In the genomic region with DNA sequence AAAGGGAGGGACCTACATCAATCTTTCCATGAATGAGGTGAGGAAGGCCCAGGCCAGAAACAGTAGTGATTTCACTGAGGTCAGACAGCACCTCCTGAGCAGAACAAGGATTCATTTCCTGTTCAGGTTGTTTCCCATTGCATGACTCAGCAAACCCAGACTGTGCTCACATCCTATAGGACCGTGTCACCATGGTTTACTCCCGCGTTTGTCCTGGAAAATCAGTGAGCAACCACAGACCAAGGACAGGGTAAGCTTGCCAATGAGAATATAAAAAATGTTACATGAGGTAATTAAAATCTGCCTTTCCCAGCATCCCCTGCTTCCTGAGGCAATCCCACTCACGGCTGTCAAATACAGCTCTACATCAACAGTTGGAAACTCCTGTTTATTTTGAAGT, we compare ENCODE assay signal across 11 mouse cellular contexts.
DNase-seq lines count a peak whose midpoint lies in the region; ATAC-seq and TF ChIP-seq lines count a peak whose summit lies in the region.
"Had no signal": no experiment of that assay in that cellular context is flagged by ENCODE, and none has a peak within 500 bp of the region (broad histone marks: within the 10 kb centered on the region; RNA-seq: fewer than 3 reads in every experiment).

No protein-coding gene starts in this region.

- intact Hi-C loops in left cerebral cortex, postnatal 25 days (cut with DNase I) = loop anchor here (1.0 kb wide), 1 partner anchor 108 kb away; no protein-coding TSS in a partner anchor
- intact Hi-C loops in gastrocnemius, postnatal 36 days (cut with DNase I) = no loop called here

- ATAC-seq in intestine, embryonic 16.5 days = peak; percentile 38
- ATAC-seq in intestine, embryonic 15.5 days = no peak

- no peak overlapping the region for H3K9ac ChIP-seq in intestine, embryonic 16.5 days (ENCODE audit: low read depth, low read length)
- no peak overlapping the region for H3K9ac ChIP-seq in intestine, embryonic 15.5 days
- no peak overlapping the region for H3K9ac ChIP-seq in ES-Bruce4 (ENCODE audit: low read depth, poor library complexity, severe bottlenecking)
- H3K9ac ChIP-seq: lung, embryonic 15.5 days; neural tube, embryonic 12.5 days had no signal

- no peaks in the 10 kb centered on the region for H3K4me1 ChIP-seq in intestine, embryonic 16.5 days (ENCODE audit: control insufficient read depth, insufficient read depth, low read length)
- H3K4me1 ChIP-seq in intestine, embryonic 15.5 days (replicated peaks) = 0 out of 2 replicates have a peak, but pooled peaks cover 3% of the 10 kb centered on the region
- H3K4me1 ChIP-seq in ES-Bruce4 (ENCODE audit: control insufficient read depth, insufficient read depth, low read length) = peaks cover 2% of the 10 kb centered on the region
- peaks cover 6% of the 10 kb centered on the region for H3K4me1 ChIP-seq in cortical plate, adult 2 months (ENCODE audit: control insufficient read depth, insufficient read depth, low read length)
- H3K4me1 ChIP-seq: lung, embryonic 15.5 days; neural tube, embryonic 12.5 days had no signal

- no peak overlapping the region for H3K4me3 ChIP-seq in intestine, embryonic 16.5 days (ENCODE audit: low read length)
- no peak overlapping the region for H3K4me3 ChIP-seq in intestine, embryonic 15.5 days (replicated peaks)
- no peak overlapping the region for H3K4me3 ChIP-seq in ES-Bruce4 (ENCODE audit: low read depth, low read length)
- H3K4me3 ChIP-seq in cortical plate, adult 2 months (ENCODE audit: insufficient read depth, low read length) = no peak overlapping the region
- H3K4me3 ChIP-seq: lung, embryonic 15.5 days; neural tube, embryonic 12.5 days had no signal

- no peaks in the 10 kb centered on the region for H3K9me3 ChIP-seq in intestine, embryonic 16.5 days (ENCODE audit: control insufficient read depth, low read length)
- H3K9me3 ChIP-seq in intestine, embryonic 15.5 days = no peaks in the 10 kb centered on the region
- peaks cover 12% of the 10 kb centered on the region for H3K9me3 ChIP-seq in ES-Bruce4 (replicated peaks; ENCODE audit: control insufficient read depth, insufficient read depth, low read length, poor library complexity, severe bottlenecking)
- H3K9me3 ChIP-seq: lung, embryonic 15.5 days; neural tube, embryonic 12.5 days had no signal

- 61% methylated on average over 4 of the region's 4 CpGs for WGBS in intestine, embryonic 16.5 days
- 54% methylated on average over 4 of the region's 4 CpGs for WGBS in intestine, embryonic 15.5 days

- no peak for TF ChIP-seq POLR2A in ES-Bruce4 (IDR thresholded peaks at IDR 0.05; ENCODE audit: insufficient read depth, low read length)
- TF ChIP-seq POLR2A in cortical plate, adult 2 months (IDR thresholded peaks at IDR 0.05; ENCODE audit: extremely low read depth, insufficient read depth, low read length) = no peak

- no peak overlapping the region for H3K4me2 ChIP-seq in intestine, embryonic 16.5 days (ENCODE audit: low read depth, low read length)
- no peak overlapping the region for H3K4me2 ChIP-seq in intestine, embryonic 15.5 days (replicated peaks)
- H3K4me2 ChIP-seq: lung, embryonic 15.5 days; neural tube, embryonic 12.5 days had no signal

- DNase-seq in left cerebral cortex, postnatal 25 days (ENCODE audit: low spot score in 2 of 2) = peak; percentile 28 to 71
- DNase-seq in spleen, adult 18-20 months = no peak
- DNase-seq in gastrocnemius, postnatal 36 days = no peak
- DNase-seq in MN1 (ENCODE audit: low spot score) = no peak
- DNase-seq: kidney, postnatal 10 days had no signal

- TF ChIP-seq CTCF in ES-Bruce4 (IDR thresholded peaks at IDR 0.05; ENCODE audit: low read depth, low read length) = no peak
- no peak for TF ChIP-seq CTCF in cortical plate, adult 2 months (IDR thresholded peaks at IDR 0.05; ENCODE audit: extremely low read depth, insufficient read depth, low read length)

- H3K36me3 ChIP-seq in intestine, embryonic 16.5 days (ENCODE audit: control insufficient read depth, insufficient read depth, low read length) = no peaks in the 10 kb centered on the region
- no peaks in the 10 kb centered on the region for H3K36me3 ChIP-seq in intestine, embryonic 15.5 days
- H3K36me3 ChIP-seq in ES-Bruce4 (ENCODE audit: control insufficient read depth, insufficient read depth, low read length, poor library complexity, severe bottlenecking) = no peaks in the 10 kb centered on the region
- H3K36me3 ChIP-seq: lung, embryonic 15.5 days; neural tube, embryonic 12.5 days had no signal

- H3K27me3 ChIP-seq in intestine, embryonic 16.5 days (replicated peaks; ENCODE audit: control insufficient read depth, insufficient read depth, low read length) = no peaks in the 10 kb centered on the region
- H3K27me3 ChIP-seq in intestine, embryonic 15.5 days (replicated peaks) = no peaks in the 10 kb centered on the region
- H3K27me3 ChIP-seq in ES-Bruce4 (ENCODE audit: control insufficient read depth, insufficient read depth, low read length, poor library complexity, severe bottlenecking) = no peaks in the 10 kb centered on the region
- H3K27me3 ChIP-seq: lung, embryonic 15.5 days; neural tube, embryonic 12.5 days had no signal

- no peak for TF ChIP-seq EP300 in ES-Bruce4 (IDR thresholded peaks at IDR 0.05; ENCODE audit: insufficient read depth, low read depth, low read length)

- H3K27ac ChIP-seq in intestine, embryonic 16.5 days (ENCODE audit: low read length) = no peak overlapping the region
- H3K27ac ChIP-seq in intestine, embryonic 15.5 days = no peak overlapping the region
- 0 out of 2 replicates have a peak overlapping the region, but pooled peaks have one; percentile 1 for H3K27ac ChIP-seq in ES-Bruce4 (ENCODE audit: insufficient read depth, low read length)
- H3K27ac ChIP-seq in cortical plate, adult 2 months (ENCODE audit: insufficient read depth, low read length) = peak overlapping the region; percentile 69; the same call in 1 of the 2 replicates
- H3K27ac ChIP-seq: lung, embryonic 15.5 days; neural tube, embryonic 12.5 days had no signal

Comparison
In these comparisons a context has a peak if more than half of its experiments do, and no peak if none do; other contexts are left out.
1. H3K27ac ChIP-seq: peak in ES-Bruce4 (single experiment) and cortical plate, adult 2 months (single experiment); none in intestine, embryonic 16.5 days (single experiment) and intestine, embryonic 15.5 days (single experiment).
2. DNase-seq: peak in left cerebral cortex, postnatal 25 days (2 of 2); none in spleen, adult 18-20 months (0 of 2), gastrocnemius, postnatal 36 days (0 of 2) and MN1 (single experiment).